Mouse (Mus musculus) bone marrow, adult 2 months (tissue): Measurements from ENCODE around the gene Cmtm8. TPM values are rescaled to one million over a fixed set of nuclear protein-coding genes. Genes with fewer than 3 reads are reported as not detected.

Source experiments
- H3K27ac ChIP-seq: fragments of 200-500 bp; 2 replicates; pipeline ENCODE4 v1.5.1; 2012; ENCODE audit warnings: low read depth, mild to moderate bottlenecking, control low read depth, inconsistent platforms, low read length; ENCODE audit not compliant: control insufficient read depth, poor library complexity, insufficient read depth
- H3K4me1 ChIP-seq: fragments of 200-500 bp; 2 replicates; pipeline ENCODE4 v1.6.1; 2011; ENCODE audit warnings: low read length; ENCODE audit not compliant: control insufficient read depth, insufficient read depth
- H3K4me3 ChIP-seq: fragments of 200-500 bp; replicated peaks from 2 replicates; pipeline ENCODE3; 2011; ENCODE audit warnings: mild to moderate bottlenecking, low read depth, low read length, control low read depth; ENCODE audit not compliant: control insufficient read depth
- CTCF ChIP-seq: fragments of 200-500 bp; IDR thresholded peaks from 2 replicates; pipeline ENCODE4 v1.5.1; 2011; ENCODE audit warnings: low read length, control low read depth; ENCODE audit not compliant: control insufficient read depth, insufficient read depth
- POLR2A ChIP-seq: fragments of 200-500 bp; IDR thresholded peaks from 2 replicates; pipeline ENCODE4 v1.6.1; 2011; ENCODE audit warnings: low read depth, mild to moderate bottlenecking, control low read depth, low read length, borderline replicate concordance; ENCODE audit not compliant: control insufficient read depth
- WGBS: fragments of 180-500 bp; shearing (Covaris S2); methylation state at CpG from one replicate; pipeline ENCODE4 v1.1.7; 2018; 5-methylcytosine and 5-hydroxymethylcytosine counted together
- polyA plus RNA-seq: library from polyadenylated mRNA; stranded (reverse); fragments of >200 nt; gene quantifications from 2 replicates; pipeline ENCODE4 v1.2.4, GENCODE M21; 2011; ENCODE audit warnings: low replicate concordance; ENCODE audit not compliant: missing spikeins, insufficient read depth, insufficient read length

Cmtm8 gene
- polyA plus RNA-seq, 1 experiment, result not detected

GRCm38 (mm10) chr9:114799498-114800107 is 44.4 kb downstream of the Cmtm8 start:
- WGBS, result 57% methylated on average over 10 of the region's 10 CpGs
- TF ChIP-seq POLR2A, result no peak
- no peak for TF ChIP-seq CTCF
- H3K4me1 ChIP-seq, result peaks cover 3% of the 10 kb centered on the region; the same call in 1 of the 2 replicates

GRCm38 (mm10) chr9:114798845-114799244 is 45.1 kb downstream of the Cmtm8 start:
- TF ChIP-seq CTCF (no peak), POLR2A (no peak)
- WGBS, result 75% methylated on average over 6 of the region's 6 CpGs
- H3K4me3 ChIP-seq, result no peak overlapping the region
- H3K4me1 ChIP-seq, result peaks cover 5% of the 10 kb centered on the region; the same call in 1 of the 2 replicates
- H3K27ac ChIP-seq, result no peak overlapping the region

More at GRCm38 (mm10) chr9:114799498-114800107, 44.4 kb downstream of the Cmtm8 start:
- Histone ChIP-seq H3K27ac (no peak overlapping the region), H3K4me3 (no peak overlapping the region)

GRCm38 (mm10) chr9:114797329-114798004 is 46.5 kb downstream of the Cmtm8 start:
- no peak overlapping the region for H3K4me3 ChIP-seq
- no peak overlapping the region for H3K27ac ChIP-seq
- TF ChIP-seq POLR2A (no peak), CTCF (peak; percentile 93)
- 51% methylated on average over 11 of the region's 11 CpGs for WGBS
- peaks cover 5% of the 10 kb centered on the region; the same call in 1 of the 2 replicates for H3K4me1 ChIP-seq

- TF ChIP-seq CTCF (no peak), POLR2A (no peak)
- Histone ChIP-seq H3K4me1 (peaks cover 5% of the 10 kb centered on the region; the same call in 1 of the 2 replicates), H3K27ac (no peak overlapping the region), H3K4me3 (no peak overlapping the region)
- WGBS, result 63% methylated on average over 11 of the region's 11 CpGs
These were observed 47.4 kb downstream of the Cmtm8 start for GRCm38 (mm10) chr9:114796473-114797050.

- Histone ChIP-seq H3K4me1 (peaks cover 6% of the 10 kb centered on the region), H3K27ac (peak overlapping the region; percentile 40; the same call in 1 of the 2 replicates), H3K4me3 (no peak overlapping the region)
- TF ChIP-seq POLR2A, result no peak
- TF ChIP-seq CTCF, result no peak
- 23% methylated on average over 4 of the region's 4 CpGs for WGBS
These were observed 49.5 kb downstream of the Cmtm8 start for GRCm38 (mm10) chr9:114794491-114794890.

GRCm38 (mm10) chr9:114793764-114794295 is 50.1 kb downstream of the Cmtm8 start:
- Histone ChIP-seq H3K4me1 (peaks cover 6% of the 10 kb centered on the region), H3K27ac (no peak overlapping the region), H3K4me3 (no peak overlapping the region)
- WGBS, result 40% methylated on average over 9 of the region's 9 CpGs
- no peak for TF ChIP-seq CTCF
- TF ChIP-seq POLR2A, result no peak

GRCm38 (mm10) chr9:114789989-114790388 is 54.0 kb downstream of the Cmtm8 start:
- H3K4me3 ChIP-seq, result no peak overlapping the region
- H3K4me1 ChIP-seq, result peaks cover 8% of the 10 kb centered on the region
- no peak overlapping the region for H3K27ac ChIP-seq
- no peak for TF ChIP-seq CTCF
- no peak for TF ChIP-seq POLR2A
- 48% methylated on average over 8 of the region's 8 CpGs for WGBS

- Histone ChIP-seq H3K27ac (no peak overlapping the region), H3K4me3 (no peak overlapping the region), H3K4me1 (peaks cover 8% of the 10 kb centered on the region)
- no peak for TF ChIP-seq CTCF
- TF ChIP-seq POLR2A, result no peak
- WGBS, result 4% methylated on average over 7 of the region's 7 CpGs
These were observed 54.4 kb downstream of the Cmtm8 start for GRCm38 (mm10) chr9:114789557-114789956.
